Mouse (Mus musculus) CD8-positive naive resting alpha-beta T cell, adult 57 days (primary cell): ENCODE results near the gene Gm1604a. TPM values are rescaled to one million over a fixed set of nuclear protein-coding genes. Genes with fewer than 3 reads are reported as not detected.

Experiments
- total RNA-seq: library from RNA; stranded (reverse); gene quantifications from one replicate; pipeline ENCODE4 v1.2.4, GENCODE M21; 2023

The Gm1604a gene
- total RNA-seq, result not detected

GRCm38 (mm10) chr17:7025257-7025656 is at the start of gene Gm1604a:
Gm1604a (plus strand) TSS chr17:7025568.

GRCm38 (mm10) chr17:6978287-6979248 is 46.8 kb upstream of the Gm1604a start, which contains the start of gene Gm49721:
Gm49721 (plus strand) TSS chr17:6978904.

Other genes starting within 250 kb of the Gm1604a start
- gene Ezr, start 242.8 kb upstream of the Gm1604a start, total RNA-seq, result 353 TPM
- 12.1 TPM for gene Rsph3b, start 76.9 kb upstream of the Gm1604a start, total RNA-seq
- 121 TPM for gene Tagap1, start 64.4 kb upstream of the Gm1604a start, total RNA-seq
- gene Rnaset2b, start 54.9 kb upstream of the Gm1604a start, total RNA-seq, result 380 TPM
- 3.4 TPM for gene Gm49721, start 46.7 kb upstream of the Gm1604a start, total RNA-seq
- 7.8 TPM for gene Rps6ka2, start 144.5 kb downstream of the Gm1604a start, total RNA-seq